Mouse (Mus musculus) cerebellum, adult 8-10 months (tissue): ENCODE data around the gene Nono.

Experiments
- DNase-seq: peaks from one replicate; pipeline ENCODE4 v3.0.0; 2022

Nono gene

GRCm38 (mm10) chrX:101486487-101487152 lies 57.5 kb downstream of the Nono start:
- peak; percentile 41 for DNase-seq
